Mouse (Mus musculus) bone marrow, adult 2 months (tissue): ENCODE data around the gene Cyp2b19. TPM values are rescaled to one million over a fixed set of nuclear protein-coding genes. Genes with fewer than 3 reads are reported as not detected.
"Not testable (repeated sequence)": the region's sequence is repeated elsewhere in the genome, so short reads cannot be mapped to it uniquely, and the experiment has no call there.

Experiments used
- H3K27ac ChIP-seq: fragments of 200-500 bp; 2 replicates; pipeline ENCODE4 v1.5.1; 2012; ENCODE audit warnings: low read depth, mild to moderate bottlenecking, control low read depth, inconsistent platforms, low read length; ENCODE audit not compliant: control insufficient read depth, poor library complexity, insufficient read depth
- H3K4me1 ChIP-seq: fragments of 200-500 bp; 2 replicates; pipeline ENCODE4 v1.6.1; 2011; ENCODE audit warnings: low read length; ENCODE audit not compliant: control insufficient read depth, insufficient read depth
- H3K4me3 ChIP-seq: fragments of 200-500 bp; replicated peaks from 2 replicates; pipeline ENCODE3; 2011; ENCODE audit warnings: mild to moderate bottlenecking, low read depth, low read length, control low read depth; ENCODE audit not compliant: control insufficient read depth
- CTCF ChIP-seq: fragments of 200-500 bp; IDR thresholded peaks from 2 replicates; pipeline ENCODE4 v1.5.1; 2011; ENCODE audit warnings: low read length, control low read depth; ENCODE audit not compliant: control insufficient read depth, insufficient read depth
- POLR2A ChIP-seq: fragments of 200-500 bp; IDR thresholded peaks from 2 replicates; pipeline ENCODE4 v1.6.1; 2011; ENCODE audit warnings: low read depth, mild to moderate bottlenecking, control low read depth, low read length, borderline replicate concordance; ENCODE audit not compliant: control insufficient read depth
- WGBS: fragments of 180-500 bp; shearing (Covaris S2); methylation state at CpG from one replicate; pipeline ENCODE4 v1.1.7; 2018; 5-methylcytosine and 5-hydroxymethylcytosine counted together
- polyA plus RNA-seq: library from polyadenylated mRNA; stranded (reverse); fragments of >200 nt; gene quantifications from 2 replicates; pipeline ENCODE4 v1.2.4, GENCODE M21; 2011; ENCODE audit warnings: low replicate concordance; ENCODE audit not compliant: missing spikeins, insufficient read depth, insufficient read length

Cyp2b19 gene
- polyA plus RNA-seq, 1 experiment = not detected

GRCm38 (mm10) chr7:26777806-26778205 is 20.9 kb downstream of the Cyp2b19 start:
- TF ChIP-seq CTCF (no peak), POLR2A (no peak)
- Histone ChIP-seq H3K27ac (no peak overlapping the region), H3K4me3 (no peak overlapping the region), H3K4me1 (no peaks in the 10 kb centered on the region; the same call in 1 of the 2 replicates)
- 37% methylated on average over 2 of the region's 2 CpGs for WGBS

- Histone ChIP-seq H3K27ac (no peak overlapping the region), H3K4me3 (no peak overlapping the region), H3K4me1 (no peaks in the 10 kb centered on the region; the same call in 1 of the 2 replicates)
- 29% methylated on average over 6 of the region's 6 CpGs for WGBS
- no peak for TF ChIP-seq CTCF
- no peak for TF ChIP-seq POLR2A
Observed at GRCm38 (mm10) chr7:26778474-26778873, 21.5 kb downstream of the Cyp2b19 start.

DNA sequence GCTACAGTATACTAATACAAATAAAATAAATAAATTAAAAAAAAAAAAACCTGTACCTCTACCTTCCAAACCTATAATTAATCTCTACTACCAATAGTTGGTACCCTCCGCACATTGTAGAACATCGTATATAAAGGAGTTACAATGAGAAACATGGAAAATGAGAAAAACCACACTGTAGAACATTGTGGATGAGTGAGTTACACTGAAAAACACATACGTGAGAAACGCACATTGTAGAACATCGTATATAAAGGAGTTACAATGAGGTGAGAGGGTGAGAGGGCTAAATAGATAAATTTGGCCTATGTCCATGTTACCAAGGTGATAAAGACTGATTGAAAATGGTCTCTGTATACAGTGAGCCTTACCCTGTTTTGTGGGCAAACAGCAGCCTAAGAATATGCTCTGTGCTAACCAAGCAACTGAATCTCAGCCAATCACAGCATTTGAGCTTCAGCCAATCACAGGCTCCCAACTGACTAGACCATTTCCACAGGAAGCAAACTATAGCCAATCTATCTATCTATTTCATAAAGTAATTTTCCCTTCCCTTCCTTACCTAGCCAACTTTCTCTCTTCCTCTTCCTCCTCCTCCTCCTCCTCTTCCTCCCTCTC is 23.0 kb downstream of the Cyp2b19 start:
- H3K27ac ChIP-seq = no peak overlapping the region
- no peak for TF ChIP-seq POLR2A
- no peak for TF ChIP-seq CTCF
- WGBS = 74% methylated on average over 5 of the region's 5 CpGs
- no peaks in the 10 kb centered on the region; the same call in 1 of the 2 replicates for H3K4me1 ChIP-seq
- no peak overlapping the region for H3K4me3 ChIP-seq

GRCm38 (mm10) chr7:26780510-26780909 is 23.6 kb downstream of the Cyp2b19 start:
- Histone ChIP-seq H3K27ac (no peak overlapping the region), H3K4me1 (no peaks in the 10 kb centered on the region; the same call in 1 of the 2 replicates), H3K4me3 (no peak overlapping the region)
- 18% methylated on average over 11 of the region's 11 CpGs for WGBS
- TF ChIP-seq CTCF (no peak), POLR2A (no peak)

GRCm38 (mm10) chr7:26780998-26781766 is 24.2 kb downstream of the Cyp2b19 start:
- TF ChIP-seq POLR2A = no peak
- no peak for TF ChIP-seq CTCF
- Histone ChIP-seq H3K27ac (no peak overlapping the region), H3K4me1 (no peaks in the 10 kb centered on the region; the same call in 1 of the 2 replicates), H3K4me3 (no peak overlapping the region)
- WGBS = 26% methylated on average over 8 of the region's 8 CpGs

DNA sequence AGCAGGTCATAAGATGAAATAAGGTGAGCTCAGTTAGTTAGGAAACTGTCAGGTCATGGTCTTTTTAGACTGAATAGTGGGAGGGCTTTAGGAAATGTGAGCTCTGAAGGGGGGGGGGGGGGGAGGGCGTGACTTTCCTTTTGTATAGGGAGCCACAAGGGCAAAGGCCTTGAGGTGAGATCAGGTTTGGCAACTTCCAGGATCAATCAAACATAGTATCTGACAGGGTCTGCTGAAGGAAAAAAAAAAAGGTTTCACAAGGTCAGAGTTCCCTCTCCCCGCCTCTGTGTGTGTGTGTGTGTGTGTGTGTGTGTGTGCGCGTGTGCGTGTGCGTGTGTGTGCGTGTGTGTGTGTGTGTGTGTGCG is 24.8 kb downstream of the Cyp2b19 start:
- TF ChIP-seq CTCF (no peak), POLR2A (no peak)
- Histone ChIP-seq H3K27ac (no peak overlapping the region), H3K4me3 (no peak overlapping the region), H3K4me1 (no peaks in the 10 kb centered on the region; the same call in 1 of the 2 replicates)
- WGBS = 33% methylated on average over 8 of the region's 8 CpGs

- TF ChIP-seq POLR2A (no peak), CTCF (no peak)
- WGBS = 62% methylated on average over 5 of the region's 5 CpGs
- Histone ChIP-seq H3K4me1 (no peaks in the 10 kb centered on the region), H3K27ac (no peak overlapping the region), H3K4me3 (no peak overlapping the region)
Observed at GRCm38 (mm10) chr7:26783163-26783562, 26.2 kb downstream of the Cyp2b19 start.

- H3K27ac ChIP-seq, H3K4me1 ChIP-seq, H3K4me3 ChIP-seq: not testable (repeated sequence)
- WGBS = 49% methylated on average over 1 of the region's 1 CpGs
Observed at GRCm38 (mm10) chr7:26786013-26786412, 29.1 kb downstream of the Cyp2b19 start.

DNA sequence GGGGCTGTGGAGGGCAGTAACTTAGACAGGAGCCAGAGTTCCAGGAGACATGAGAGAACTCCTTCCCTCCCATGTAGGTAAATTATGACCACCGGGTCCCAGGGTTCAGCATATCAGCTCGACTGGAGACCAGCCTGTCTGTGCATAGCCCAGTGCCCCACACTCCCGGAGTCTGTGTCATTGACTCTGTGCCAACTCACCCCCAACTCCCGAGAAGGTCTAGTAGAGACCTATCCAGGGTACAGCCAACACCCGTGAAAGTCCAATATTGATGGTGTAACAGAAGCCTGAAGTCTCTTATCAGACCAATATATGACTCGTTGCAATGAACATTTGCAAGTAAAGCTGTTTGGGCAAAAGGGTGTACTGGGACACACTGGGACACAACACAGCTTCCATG is 33.0 kb downstream of the Cyp2b19 start:
- 76% methylated on average over 6 of the region's 6 CpGs for WGBS
- H3K4me1 ChIP-seq = no peaks in the 10 kb centered on the region
- no peak overlapping the region for H3K4me3 ChIP-seq
- no peak overlapping the region for H3K27ac ChIP-seq
- TF ChIP-seq POLR2A (no peak), CTCF (no peak)
